Mouse (Mus musculus): Measurements from ENCODE around the gene Ccn5.

Gene Ccn5

GRCm38 (mm10) chr2:163842043-163842442 lies 21.4 kb downstream of the Ccn5 start:
- DNase-seq (ENCODE audit: low read depth, low spot score), result peak; percentile 13

GRCm38 (mm10) chr2:163853461-163853901 lies 32.8 kb downstream of the Ccn5 start, which contains the start of gene Kcnk15:
Gene Kcnk15, plus strand, starts transcription at chr2:163853651.
- DNase-seq (ENCODE audit: low read depth, low spot score), result peak; percentile 23

GRCm38 (mm10) chr2:163857233-163857632 lies 36.6 kb downstream of the Ccn5 start:
- DNase-seq (ENCODE audit: low read depth, low spot score), result no peak

- DNase-seq (ENCODE audit: low read depth, low spot score), result peak; percentile 59
These were observed 37.7 kb downstream of the Ccn5 start for GRCm38 (mm10) chr2:163858254-163858947.

- no peak for DNase-seq (ENCODE audit: low read depth, low spot score)
These were observed 44.6 kb downstream of the Ccn5 start for GRCm38 (mm10) chr2:163865311-163865710.

GRCm38 (mm10) chr2:163866061-163866460 lies 45.4 kb downstream of the Ccn5 start:
- no peak for DNase-seq (ENCODE audit: low read depth, low spot score)

GRCm38 (mm10) chr2:163869783-163870182 lies 49.1 kb downstream of the Ccn5 start:
- no peak for DNase-seq (ENCODE audit: low read depth, low spot score)

- no peak for DNase-seq (ENCODE audit: low read depth, low spot score)
These were observed 50.6 kb downstream of the Ccn5 start for GRCm38 (mm10) chr2:163871266-163871665.

- no peak for DNase-seq (ENCODE audit: low read depth, low spot score)
These were observed 51.2 kb downstream of the Ccn5 start for GRCm38 (mm10) chr2:163871906-163872305.

GRCm38 (mm10) chr2:163874877-163875276 lies 54.2 kb downstream of the Ccn5 start:
- no peak for DNase-seq (ENCODE audit: low read depth, low spot score)

GRCm38 (mm10) chr2:163875484-163875883 lies 54.8 kb downstream of the Ccn5 start:
- DNase-seq (ENCODE audit: low read depth, low spot score), result no peak

- no peak for DNase-seq (ENCODE audit: low read depth, low spot score)
These were observed 56.3 kb downstream of the Ccn5 start for GRCm38 (mm10) chr2:163876830-163877498.

- no peak for DNase-seq (ENCODE audit: low read depth, low spot score)
These were observed 60.2 kb downstream of the Ccn5 start for GRCm38 (mm10) chr2:163880891-163881290.
